Comparison of ENCODE assay signal across 19 mouse cellular contexts in the genomic region with DNA sequence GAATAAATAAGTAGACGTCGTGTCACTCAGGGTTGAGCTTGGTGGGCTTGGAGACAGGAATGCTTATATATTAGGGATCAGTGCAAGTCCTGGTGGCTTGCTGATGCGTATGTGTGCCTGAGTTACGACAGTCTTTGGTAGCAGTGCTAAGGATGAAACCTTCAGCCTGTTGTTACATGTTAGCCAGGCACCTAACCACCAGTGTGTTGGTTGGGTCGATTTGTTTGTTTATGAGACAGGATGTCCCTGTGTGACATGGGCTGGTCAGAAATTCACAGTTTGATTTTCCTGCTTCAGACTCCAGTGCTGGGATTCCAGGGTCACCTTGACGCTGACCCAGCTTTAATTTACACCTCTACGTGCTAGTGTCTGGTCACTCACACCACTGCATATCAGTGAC. TPM values are rescaled to one million over a fixed set of nuclear protein-coding genes. Genes with fewer than 3 reads are reported as not detected.
DNase-seq lines count a peak whose midpoint lies in the region; ATAC-seq and TF ChIP-seq lines count a peak whose summit lies in the region.
"Had no signal": no experiment of that assay in that cellular context is flagged by ENCODE, and none has a peak within 500 bp of the region (broad histone marks: within the 10 kb centered on the region; RNA-seq: fewer than 3 reads in every experiment).

No protein-coding gene starts in this region.

- H3K4me3 ChIP-seq in kidney, embryonic 15.5 days (replicated peaks) = peak overlapping the region; percentile 6; the same call in 1 of the 2 replicates
- no peak overlapping the region for H3K4me3 ChIP-seq in kidney, embryonic 14.5 days (ENCODE audit: low read length)
- no peak overlapping the region; the same call in 1 of the 2 replicates for H3K4me3 ChIP-seq in lung, embryonic 16.5 days (ENCODE audit: low read length)
- no peak overlapping the region for H3K4me3 ChIP-seq in lung, adult 2 months (replicated peaks; ENCODE audit: extremely low read depth, low read depth, low read length)
- H3K4me3 ChIP-seq in intestine, embryonic 16.5 days (ENCODE audit: low read length) = peak overlapping the region; percentile 20
- peak overlapping the region; percentile 20 for H3K4me3 ChIP-seq in stomach, embryonic 16.5 days (replicated peaks; ENCODE audit: low read length)
- H3K4me3 ChIP-seq: gastrocnemius, adult 2 months; heart, embryonic 10.5 days; hindbrain, embryonic 12.5 days; neural tube, embryonic 15.5 days had no signal

- peaks cover 55% of the 10 kb centered on the region for H3K27me3 ChIP-seq in kidney, embryonic 15.5 days
- H3K27me3 ChIP-seq in kidney, embryonic 14.5 days (ENCODE audit: control insufficient read depth, insufficient read depth, low read length) = peaks cover 31% of the 10 kb centered on the region
- H3K27me3 ChIP-seq in lung, embryonic 16.5 days (ENCODE audit: control insufficient read depth, insufficient read depth, low read depth, low read length) = peaks cover 32% of the 10 kb centered on the region
- H3K27me3 ChIP-seq in intestine, embryonic 16.5 days (replicated peaks; ENCODE audit: control insufficient read depth, insufficient read depth, low read length) = peaks cover 23% of the 10 kb centered on the region; the same call in 1 of the 2 replicates
- H3K27me3 ChIP-seq in stomach, embryonic 16.5 days (ENCODE audit: control insufficient read depth, insufficient read depth, low read length) = peaks cover 23% of the 10 kb centered on the region; the same call in 1 of the 2 replicates

- 66% methylated on average over 7 of the region's 7 CpGs for WGBS in kidney, embryonic 15.5 days
- WGBS in kidney, embryonic 14.5 days = 75% methylated on average over 7 of the region's 7 CpGs
- WGBS in lung, embryonic 16.5 days = 37% methylated on average over 7 of the region's 7 CpGs
- WGBS in lung, adult 2 months = 52% methylated on average over 7 of the region's 7 CpGs
- 42% methylated on average over 7 of the region's 7 CpGs for WGBS in intestine, embryonic 16.5 days
- 49% methylated on average over 7 of the region's 7 CpGs for WGBS in stomach, embryonic 16.5 days

- H3K4me1 ChIP-seq in kidney, embryonic 15.5 days = peaks cover 35% of the 10 kb centered on the region
- H3K4me1 ChIP-seq in kidney, embryonic 14.5 days (ENCODE audit: control insufficient read depth, insufficient read depth, low read length) = peaks cover 16% of the 10 kb centered on the region; the same call in 1 of the 2 replicates
- H3K4me1 ChIP-seq in lung, embryonic 16.5 days (replicated peaks; ENCODE audit: control insufficient read depth, insufficient read depth, low read length) = peaks cover 17% of the 10 kb centered on the region
- H3K4me1 ChIP-seq in lung, adult 2 months (ENCODE audit: control insufficient read depth, insufficient read depth, low read length) = peaks cover 4% of the 10 kb centered on the region; the same call in 1 of the 2 replicates
- H3K4me1 ChIP-seq in intestine, embryonic 16.5 days (ENCODE audit: control insufficient read depth, insufficient read depth, low read length) = peaks cover 15% of the 10 kb centered on the region
- H3K4me1 ChIP-seq in stomach, embryonic 16.5 days (ENCODE audit: control insufficient read depth, insufficient read depth, low read length) = peaks cover 15% of the 10 kb centered on the region

- no peaks in the 10 kb centered on the region for H3K9me3 ChIP-seq in kidney, embryonic 15.5 days (replicated peaks)
- H3K9me3 ChIP-seq in kidney, embryonic 14.5 days (ENCODE audit: control insufficient read depth, low read length) = no peaks in the 10 kb centered on the region
- no peaks in the 10 kb centered on the region for H3K9me3 ChIP-seq in lung, embryonic 16.5 days (ENCODE audit: control insufficient read depth, low read length)
- H3K9me3 ChIP-seq in intestine, embryonic 16.5 days (ENCODE audit: control insufficient read depth, low read length) = no peaks in the 10 kb centered on the region
- H3K9me3 ChIP-seq in stomach, embryonic 16.5 days (replicated peaks; ENCODE audit: control insufficient read depth, low read length) = no peaks in the 10 kb centered on the region
- H3K9me3 ChIP-seq: heart, embryonic 10.5 days; hindbrain, embryonic 12.5 days; neural tube, embryonic 15.5 days had no signal

- DNase-seq in lung, adult 2 months = no peak
- no peak for DNase-seq in urinary bladder, postnatal 10 days (ENCODE audit: low spot score)
- DNase-seq in layer of hippocampus, postnatal 10 days (ENCODE audit: low spot score in 2 of 2) = no peak
- DNase-seq: cerebellum, adult 9-10 months; gastrocnemius, adult 2 months; heart, postnatal 10 days; kidney, postnatal 10 days; lung, postnatal 14 days; right cerebral cortex, postnatal 14 days had no signal

- no peak for TF ChIP-seq CTCF in lung, adult 2 months (IDR thresholded peaks at IDR 0.05; ENCODE audit: insufficient read depth, low read length)

- H3K36me3 ChIP-seq in kidney, embryonic 15.5 days = no peaks in the 10 kb centered on the region
- H3K36me3 ChIP-seq in kidney, embryonic 14.5 days (ENCODE audit: control insufficient read depth, insufficient read depth, low read length) = no peaks in the 10 kb centered on the region
- no peaks in the 10 kb centered on the region for H3K36me3 ChIP-seq in lung, embryonic 16.5 days (ENCODE audit: control insufficient read depth, insufficient read depth, low read length)
- no peaks in the 10 kb centered on the region for H3K36me3 ChIP-seq in intestine, embryonic 16.5 days (ENCODE audit: control insufficient read depth, insufficient read depth, low read length)
- no peaks in the 10 kb centered on the region for H3K36me3 ChIP-seq in stomach, embryonic 16.5 days (ENCODE audit: control insufficient read depth, insufficient read depth, low read length)
- H3K36me3 ChIP-seq: heart, embryonic 10.5 days; hindbrain, embryonic 12.5 days; neural tube, embryonic 15.5 days had no signal

- H3K27ac ChIP-seq in kidney, embryonic 15.5 days = no peak overlapping the region
- no peak overlapping the region for H3K27ac ChIP-seq in kidney, embryonic 14.5 days (ENCODE audit: low read depth, low read length)
- no peak overlapping the region for H3K27ac ChIP-seq in lung, embryonic 16.5 days (ENCODE audit: low read length)
- peak overlapping the region; percentile 2; the same call in 1 of the 2 replicates for H3K27ac ChIP-seq in intestine, embryonic 16.5 days (ENCODE audit: low read length)
- peak overlapping the region; percentile 21; the same call in 1 of the 2 replicates for H3K27ac ChIP-seq in stomach, embryonic 16.5 days (ENCODE audit: low read length)
- H3K27ac ChIP-seq: gastrocnemius, adult 2 months; heart, embryonic 10.5 days; hindbrain, embryonic 12.5 days; neural tube, embryonic 15.5 days had no signal

- ATAC-seq in kidney, embryonic 15.5 days (replicated peaks; ENCODE audit: low FRiP score) = no peak
- no peak for ATAC-seq in kidney, embryonic 14.5 days (ENCODE audit: low FRiP score, low TSS enrichment)
- no peak for ATAC-seq in lung, embryonic 16.5 days (ENCODE audit: low read depth)
- no peak for ATAC-seq in intestine, embryonic 16.5 days
- no peak for ATAC-seq in stomach, embryonic 16.5 days (ENCODE audit: insufficient read depth, low FRiP score)
- ATAC-seq: midbrain, embryonic 16.5 days had no signal

- H3K9ac ChIP-seq in kidney, embryonic 15.5 days = no peak overlapping the region
- H3K9ac ChIP-seq in kidney, embryonic 14.5 days (ENCODE audit: low read depth, low read length) = no peak overlapping the region
- no peak overlapping the region for H3K9ac ChIP-seq in lung, embryonic 16.5 days (ENCODE audit: low read length)
- H3K9ac ChIP-seq in intestine, embryonic 16.5 days (ENCODE audit: low read depth, low read length) = no peak overlapping the region
- H3K9ac ChIP-seq in stomach, embryonic 16.5 days (ENCODE audit: low read length) = no peak overlapping the region; the same call in 1 of the 2 replicates
- H3K9ac ChIP-seq: hindbrain, embryonic 12.5 days; neural tube, embryonic 15.5 days had no signal

- no peak for TF ChIP-seq POLR2A in lung, adult 2 months (IDR thresholded peaks at IDR 0.05; ENCODE audit: borderline replicate concordance, extremely low read depth, low read depth, low read length)

- peak overlapping the region; percentile 26; the same call in 1 of the 2 replicates for H3K4me2 ChIP-seq in kidney, embryonic 15.5 days
- no peak overlapping the region for H3K4me2 ChIP-seq in kidney, embryonic 14.5 days (replicated peaks; ENCODE audit: low read depth, low read length)
- peak overlapping the region; percentile 47 for H3K4me2 ChIP-seq in lung, embryonic 16.5 days (ENCODE audit: low read depth, low read length)
- peak overlapping the region; percentile 45 for H3K4me2 ChIP-seq in intestine, embryonic 16.5 days (ENCODE audit: low read depth, low read length)
- peak overlapping the region; percentile 48 for H3K4me2 ChIP-seq in stomach, embryonic 16.5 days (ENCODE audit: low read depth, low read length)
- H3K4me2 ChIP-seq: hindbrain, embryonic 12.5 days; neural tube, embryonic 15.5 days had no signal

RNA-seq across cellular contexts. Expression of a gene that starts 2.5 kb away (rescaled TPM):
- polyA plus RNA-seq in kidney, embryonic 15.5 days (2015; fragmentation: Nextera tagmentation; extraction: Ambion mirVana) = 80.8 and 81.7 TPM in 2 replicates
- polyA plus RNA-seq in kidney, embryonic 14.5 days (2014; fragmentation: Nextera tagmentation; extraction: Ambion mirVana) = 31.5 and 88.4 TPM in 2 replicates
- polyA plus RNA-seq in lung, embryonic 16.5 days (2015; fragmentation: Nextera tagmentation; extraction: Ambion mirVana) = 157 and 162 TPM in 2 replicates
- 124 and 140 TPM in 2 replicates for polyA plus RNA-seq in lung, adult 2 months (2012; rRNA removed)
- polyA plus RNA-seq in intestine, embryonic 16.5 days (2015; fragmentation: Nextera tagmentation; extraction: Ambion mirVana) = 170 and 181 TPM in 2 replicates
- polyA plus RNA-seq in stomach, embryonic 16.5 days (2015; fragmentation: Nextera tagmentation; extraction: Ambion mirVana) = 215 and 267 TPM in 2 replicates
- 1 to 10 TPM in 1 of 2 experiments, under 1 TPM in 1; 0.46 to 1.7 TPM for total RNA-seq in layer of hippocampus, postnatal 10 days (2021)
- total RNA-seq: megakaryocyte-erythroid progenitor cell, adult 5-6 weeks had no signal

RNA-seq across cellular contexts. Expression of a gene that starts 32.4 kb away (rescaled TPM):
- 9.9 and 11.7 TPM in 2 replicates for polyA plus RNA-seq in kidney, embryonic 15.5 days (2015; fragmentation: Nextera tagmentation; extraction: Ambion mirVana)
- polyA plus RNA-seq in kidney, embryonic 14.5 days (2014; fragmentation: Nextera tagmentation; extraction: Ambion mirVana) = 11.5 and 11.6 TPM in 2 replicates
- 10.5 and 19.9 TPM in 2 replicates for polyA plus RNA-seq in lung, embryonic 16.5 days (2015; fragmentation: Nextera tagmentation; extraction: Ambion mirVana)
- polyA plus RNA-seq in lung, adult 2 months (2012; rRNA removed) = 21.8 and 38.0 TPM in 2 replicates
- 8.4 and 10.6 TPM in 2 replicates for polyA plus RNA-seq in intestine, embryonic 16.5 days (2015; fragmentation: Nextera tagmentation; extraction: Ambion mirVana)
- polyA plus RNA-seq in stomach, embryonic 16.5 days (2015; fragmentation: Nextera tagmentation; extraction: Ambion mirVana) = 13.4 and 26.5 TPM in 2 replicates
- total RNA-seq in layer of hippocampus, postnatal 10 days (2021) = 100 to 1,000 TPM; 122 to 132 TPM

Comparison
In these comparisons a context has a peak if more than half of its experiments do, and no peak if none do; other contexts are left out.
1. H3K4me3 ChIP-seq: peak in kidney, embryonic 15.5 days (single experiment), intestine, embryonic 16.5 days (single experiment) and stomach, embryonic 16.5 days (single experiment); none in kidney, embryonic 14.5 days (single experiment), lung, embryonic 16.5 days (single experiment) and lung, adult 2 months (single experiment).
2. H3K27ac ChIP-seq: peak in intestine, embryonic 16.5 days (single experiment) and stomach, embryonic 16.5 days (single experiment); none in kidney, embryonic 15.5 days (single experiment), kidney, embryonic 14.5 days (single experiment) and lung, embryonic 16.5 days (single experiment).